Mouse (Mus musculus) kidney, adult 8-10 months (tissue): Measurements from ENCODE around the gene Matn4.

Experiments used
- DNase-seq, 2 experiments: peaks; one replicate each; pipeline ENCODE4 v3.0.0; 2022

The Matn4 gene

DNA sequence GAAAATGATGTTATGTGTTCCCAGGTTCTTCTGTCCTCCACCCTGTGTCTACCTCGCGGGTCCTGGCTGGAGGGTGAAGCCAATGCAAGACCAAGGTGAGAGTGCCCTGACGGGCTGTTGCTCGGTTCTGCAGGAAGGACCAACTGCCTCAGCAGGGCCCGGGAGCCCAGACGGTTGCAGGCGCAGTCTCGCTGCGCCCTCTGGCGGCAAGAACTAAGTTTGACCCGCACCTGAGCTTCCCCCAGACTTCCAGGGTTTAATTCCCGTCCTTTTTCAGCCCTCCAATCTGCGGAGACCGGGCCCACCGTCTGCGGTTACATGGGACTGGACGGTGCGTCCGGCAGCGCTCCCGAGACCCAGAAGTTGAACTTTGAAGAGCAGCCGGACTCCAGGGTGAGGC, 2.7 kb upstream of the Matn4 start:
- DNase-seq, result peak; percentile 48 to 69

DNA sequence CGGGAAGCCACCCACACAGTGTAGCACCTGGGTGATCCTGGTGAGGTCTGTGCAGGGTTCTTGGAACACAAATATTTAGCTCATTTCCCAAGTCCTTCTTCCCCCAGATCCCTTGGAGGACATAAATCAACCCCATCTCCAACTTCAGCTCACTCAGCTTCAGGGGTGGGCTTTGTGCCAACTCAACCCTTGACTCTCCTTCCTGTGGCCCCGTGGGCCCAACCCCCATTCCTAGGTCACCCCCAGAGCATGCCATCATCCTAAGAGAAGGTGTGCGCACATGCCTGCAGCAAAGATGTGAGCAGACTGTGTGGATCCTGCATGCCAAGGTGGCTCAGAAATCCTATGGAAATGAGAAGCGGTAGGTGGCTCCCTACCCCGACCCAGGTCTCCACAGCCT, 559 bp upstream of the Matn4 start:
- DNase-seq, result no peak

DNA sequence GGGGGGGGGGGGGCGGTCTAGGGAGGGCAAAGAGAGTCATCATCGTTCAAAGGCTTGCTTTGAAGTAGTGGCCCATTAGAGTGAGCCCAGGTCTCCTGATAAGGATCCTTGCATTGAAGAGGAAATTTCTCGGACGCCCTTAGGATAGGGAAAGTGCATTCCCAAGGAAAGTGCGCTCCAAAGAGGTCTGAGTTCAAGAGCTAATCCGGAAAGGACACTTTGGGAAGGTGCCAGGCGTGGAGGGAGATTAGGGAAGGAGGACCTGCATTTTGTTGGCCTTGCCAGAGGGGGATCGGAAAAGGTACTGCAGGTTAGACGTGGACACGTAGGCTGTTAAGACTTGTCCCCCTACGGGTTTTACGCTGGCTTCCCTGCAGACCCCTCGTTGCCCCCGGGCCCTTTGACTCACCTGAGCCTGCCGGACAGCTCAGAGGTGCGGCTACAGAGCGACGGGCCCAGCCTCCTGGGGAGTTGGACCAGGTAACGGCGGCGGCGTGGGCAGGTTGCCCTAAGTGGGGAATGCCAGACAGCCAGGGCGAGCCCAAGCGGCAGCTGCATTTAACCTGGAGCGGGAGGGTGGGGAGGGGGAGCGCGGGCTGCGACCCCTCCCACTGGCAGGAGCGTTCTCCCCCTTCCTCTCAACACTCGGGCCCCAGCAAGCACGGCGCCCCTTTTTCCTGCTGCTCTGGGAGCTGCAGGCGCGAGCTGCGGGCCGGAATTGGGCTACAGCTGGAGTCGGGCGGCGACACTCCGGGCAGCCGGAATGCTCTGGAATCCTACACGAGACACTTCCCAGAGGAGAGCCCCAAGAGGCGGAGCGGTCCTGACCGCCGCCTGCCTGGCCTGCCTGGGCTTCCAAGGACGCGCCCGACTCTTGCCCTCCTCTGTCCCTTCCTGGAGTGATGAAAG, 624 bp downstream of the Matn4 start:
- peak in 1 of 2 experiments; percentile 45 for DNase-seq

DNA sequence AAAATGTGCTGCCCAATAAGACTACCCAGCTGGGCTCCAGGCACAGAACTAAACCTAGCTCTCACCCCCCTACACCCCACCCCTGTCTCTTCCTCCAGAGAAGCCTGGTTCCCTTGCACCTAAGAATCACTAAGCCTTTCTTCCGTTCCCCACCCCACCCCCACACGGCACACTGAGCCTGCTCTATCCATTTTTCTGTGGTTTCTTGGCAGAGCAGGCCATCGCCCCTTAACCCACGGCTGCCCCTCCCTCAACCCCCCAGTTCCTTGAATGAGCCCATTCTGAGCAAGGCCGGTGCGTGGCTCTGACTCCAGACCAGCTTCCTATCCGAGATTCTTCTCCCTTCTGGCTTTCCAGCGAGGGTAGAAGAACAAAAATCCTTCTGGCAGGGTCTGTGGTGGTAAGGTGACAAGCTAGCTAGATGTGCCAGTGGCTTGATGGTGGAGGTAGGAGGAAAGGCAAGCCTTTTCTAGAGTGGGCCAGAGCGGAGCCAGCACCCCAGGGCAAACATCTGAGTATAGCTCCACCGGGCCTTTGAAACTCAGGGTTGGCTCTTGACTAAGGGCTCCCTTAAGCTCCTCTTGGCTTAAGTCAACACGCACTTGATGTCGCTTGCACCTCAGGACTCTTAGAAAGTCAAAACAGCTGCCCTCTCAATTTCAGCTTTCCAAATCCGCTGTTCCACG, 1.4 kb downstream of the Matn4 start:
- DNase-seq, result no peak

DNA sequence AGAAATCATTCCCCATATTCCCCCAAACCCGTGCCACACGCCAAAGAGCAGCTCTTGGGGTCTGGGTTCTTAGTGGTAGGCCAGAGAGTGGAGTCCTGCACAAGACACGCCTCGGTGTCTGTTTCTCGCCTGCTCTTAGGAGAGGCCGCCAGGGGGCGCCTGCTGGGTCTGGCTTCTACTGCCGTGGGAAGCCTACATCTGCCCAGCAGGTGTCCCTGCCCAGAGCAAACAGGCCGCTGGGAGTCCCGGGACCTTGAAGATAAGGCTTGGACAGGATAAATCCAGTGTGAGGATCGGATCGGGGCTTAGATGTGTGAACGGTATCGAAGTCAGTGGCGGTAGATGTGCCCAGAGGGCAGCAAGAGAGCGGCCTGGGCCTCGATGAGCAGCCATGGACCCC, 2.1 kb downstream of the Matn4 start, which contains the start of gene Rbpjl:
Gene Rbpjl (plus strand): TSS at position 236 of the 400 bp plus-strand sequence.
- peak; percentile 68 to 84 for DNase-seq

DNA sequence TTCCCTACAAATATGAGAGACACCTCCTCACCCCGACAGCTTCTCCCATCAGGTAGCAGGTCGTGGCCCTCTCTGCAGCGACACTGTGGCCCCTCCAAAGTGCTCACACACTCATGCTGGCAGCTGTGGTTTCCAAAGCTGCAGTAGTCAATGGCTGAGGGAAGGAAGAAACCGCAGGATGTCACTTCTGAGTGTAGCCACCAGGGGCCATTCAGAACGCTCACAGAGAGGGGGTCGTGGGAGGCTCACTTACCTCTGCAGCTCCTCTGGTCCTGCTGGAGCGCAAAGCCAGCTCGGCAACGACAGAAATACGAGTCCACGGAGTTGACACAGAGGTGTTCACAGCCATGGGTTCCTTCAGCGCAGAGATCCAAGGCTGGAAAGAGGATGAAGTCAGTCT, 8.0 kb downstream of the Matn4 start:
- DNase-seq, result no peak

DNA sequence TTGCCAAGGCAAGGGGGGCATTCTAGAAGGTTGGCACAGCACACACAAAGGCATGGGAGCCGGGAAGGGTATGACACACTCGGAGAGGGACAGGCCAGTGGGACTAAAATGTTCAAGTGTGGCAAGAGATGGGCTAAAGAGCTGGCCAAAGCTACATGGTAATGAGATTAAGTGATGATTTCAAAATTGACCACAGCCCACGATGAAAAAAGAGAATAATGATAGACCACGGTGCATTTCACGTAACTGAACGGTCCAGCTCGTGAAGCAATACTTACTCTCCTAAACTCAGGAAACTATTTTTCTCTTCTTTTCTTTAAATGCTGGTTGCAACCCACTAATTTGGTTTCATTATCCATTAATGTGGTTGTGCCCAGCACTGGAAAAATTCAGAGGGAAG, 8.9 kb downstream of the Matn4 start:
- no peak for DNase-seq

DNA sequence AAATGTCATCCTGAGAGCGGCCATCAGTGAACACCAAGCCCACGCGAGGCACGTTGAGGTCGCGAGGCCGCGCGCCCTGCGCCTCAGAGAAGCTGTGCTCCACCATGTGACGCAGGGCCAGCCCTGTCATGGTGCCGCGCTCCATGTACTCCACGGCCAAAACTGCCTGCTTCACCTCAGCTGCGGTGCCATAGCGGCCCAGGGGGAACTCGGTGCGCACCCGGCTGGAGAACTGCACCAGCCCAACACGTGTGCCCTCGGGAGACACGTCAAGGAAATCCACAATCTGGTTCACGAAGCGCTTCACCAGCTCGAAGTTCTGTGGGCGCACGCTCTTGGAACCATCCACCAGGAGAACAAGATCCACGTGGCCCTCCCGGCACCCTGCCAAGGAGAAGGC, 11.8 kb downstream of the Matn4 start:
- no peak for DNase-seq

DNA sequence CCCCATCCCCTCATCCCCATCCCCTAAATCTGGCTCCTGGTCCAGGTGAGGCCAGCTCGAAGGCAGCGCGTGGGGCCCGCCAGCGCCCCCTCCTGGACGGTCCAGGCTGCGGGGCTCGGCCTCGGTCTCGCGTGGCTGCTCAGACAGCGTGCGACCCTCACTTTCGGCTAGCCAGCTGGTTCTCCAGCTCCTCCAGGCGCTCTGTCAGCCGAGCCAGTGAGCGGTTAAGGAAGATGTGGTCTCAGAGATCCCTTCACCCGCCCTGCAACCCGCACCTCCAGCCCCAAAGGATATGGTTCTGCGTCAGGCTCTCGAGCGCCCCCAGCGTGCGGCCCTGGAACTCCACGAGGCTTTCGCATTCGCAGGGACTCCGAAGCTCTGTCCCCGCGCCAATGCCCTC, 15.5 kb downstream of the Matn4 start:
- peak; percentile 61 to 81 for DNase-seq

DNA sequence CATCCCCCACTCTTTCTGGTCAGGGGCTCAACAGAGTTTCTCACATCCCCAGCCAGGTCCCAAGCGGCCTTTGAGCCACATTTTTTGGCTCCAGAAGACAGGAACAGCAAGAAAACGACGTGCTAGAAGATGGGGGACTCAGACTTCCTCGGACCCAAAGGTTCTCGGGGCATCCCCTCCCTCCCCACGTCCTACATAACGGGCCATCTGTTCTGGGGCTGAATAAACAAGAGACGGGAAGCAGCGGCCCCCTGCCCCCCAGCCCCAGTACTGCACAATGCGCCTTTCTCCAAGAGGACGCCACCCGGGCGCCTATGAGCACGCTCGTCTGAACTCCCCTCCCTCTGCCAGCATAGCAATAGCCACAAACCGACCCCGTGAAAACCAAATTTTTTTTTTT, 15.9 kb downstream of the Matn4 start, which contains the start of gene Slpi:
Gene Slpi (minus strand): TSS at position 76 of the 400 bp plus-strand sequence.
- no peak for DNase-seq

DNA sequence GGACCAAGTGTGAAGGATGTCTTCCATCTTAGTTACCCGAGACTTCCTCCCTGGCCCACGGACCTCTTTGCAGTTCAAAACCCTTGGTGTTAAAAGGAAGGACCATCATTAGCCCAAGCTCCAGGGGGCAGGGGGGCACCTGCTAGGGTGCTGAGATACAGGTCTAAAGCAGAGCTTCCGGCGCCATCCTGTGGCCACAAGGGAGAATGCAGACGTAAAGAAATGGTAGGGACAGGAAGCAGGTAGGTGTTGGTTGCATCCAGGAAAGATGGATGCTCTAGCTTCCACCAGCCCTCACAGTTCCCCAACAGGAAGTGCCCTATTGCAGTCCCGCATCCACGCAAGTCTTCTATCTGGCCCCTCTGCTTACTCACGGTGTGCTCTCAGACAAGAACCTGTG, 18.0 kb downstream of the Matn4 start:
- peak in 1 of 2 experiments; percentile 39 for DNase-seq

DNA sequence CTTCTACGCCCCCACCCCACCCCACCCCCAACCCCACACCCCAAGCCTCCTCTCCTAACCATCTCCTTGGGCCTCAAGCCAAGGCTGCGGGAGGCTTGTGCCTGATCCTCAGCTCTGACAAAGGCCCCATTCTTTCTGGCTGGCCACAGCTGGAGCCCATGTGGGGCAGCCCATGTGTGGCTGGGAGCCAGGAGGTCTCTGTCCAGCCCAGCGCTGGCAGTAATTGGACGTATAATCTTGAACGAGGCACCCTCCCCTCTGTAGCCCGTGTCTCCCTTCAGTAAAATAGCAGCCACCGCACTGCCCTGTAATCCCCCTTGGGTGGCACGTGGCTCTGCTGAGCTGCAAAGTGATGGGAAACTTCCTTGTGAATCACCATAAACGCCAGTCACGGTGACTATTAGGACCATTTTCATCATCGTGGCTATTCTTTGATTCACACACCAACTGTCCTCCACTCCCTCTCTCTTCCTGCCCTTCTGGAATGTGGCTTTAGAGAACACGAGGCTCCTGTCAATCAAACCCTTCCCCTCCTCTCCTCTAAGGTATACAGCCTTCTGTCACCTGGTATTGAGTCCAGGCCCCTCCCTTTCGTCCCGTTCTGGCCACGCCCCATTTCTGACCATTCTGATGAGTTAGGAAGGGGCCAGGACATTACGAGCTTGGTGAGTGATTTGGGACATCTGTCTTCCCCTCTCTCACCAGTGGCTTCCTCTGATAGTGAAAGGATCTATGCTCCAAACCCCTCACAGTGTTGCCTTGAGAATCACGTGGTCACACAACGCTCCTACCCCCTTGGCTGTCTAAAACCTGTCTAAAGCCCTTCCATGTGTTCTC, 18.8 kb downstream of the Matn4 start:
- no peak for DNase-seq

DNA sequence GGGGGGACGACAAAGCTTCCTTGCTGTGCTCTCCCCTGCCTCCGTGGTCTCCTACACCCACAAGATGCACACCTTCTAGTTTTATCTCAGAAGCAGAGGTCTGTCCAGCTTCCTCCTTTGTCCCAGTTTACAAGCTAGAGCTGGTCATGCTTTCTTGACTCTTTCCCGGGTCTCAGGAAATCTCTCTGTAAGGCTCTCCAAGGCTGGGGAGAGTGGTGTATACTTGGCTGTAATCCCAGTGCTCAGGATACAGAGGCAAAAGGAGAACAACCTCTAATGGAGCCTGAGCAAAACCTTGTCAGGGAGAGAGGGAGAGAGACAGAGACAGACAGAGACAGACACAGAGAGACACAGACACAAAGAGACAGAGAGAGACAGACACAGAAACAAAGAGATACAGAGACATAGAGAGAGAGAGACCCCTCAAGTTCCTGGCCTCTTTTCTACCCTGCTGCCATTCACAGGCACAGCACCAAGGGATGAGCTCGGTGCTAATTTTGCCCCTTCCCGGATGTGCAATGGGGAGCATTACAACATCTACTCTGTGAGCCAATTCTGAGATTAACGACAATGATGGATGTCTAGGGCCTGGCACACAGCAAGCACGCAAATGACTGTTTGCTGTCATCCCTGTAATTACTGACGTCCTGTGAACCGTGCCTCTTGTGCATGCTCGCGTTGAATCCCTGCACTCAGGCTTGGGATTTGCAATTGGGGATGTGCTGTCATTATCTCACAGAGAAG, 21.1 kb downstream of the Matn4 start:
- no peak for DNase-seq

DNA sequence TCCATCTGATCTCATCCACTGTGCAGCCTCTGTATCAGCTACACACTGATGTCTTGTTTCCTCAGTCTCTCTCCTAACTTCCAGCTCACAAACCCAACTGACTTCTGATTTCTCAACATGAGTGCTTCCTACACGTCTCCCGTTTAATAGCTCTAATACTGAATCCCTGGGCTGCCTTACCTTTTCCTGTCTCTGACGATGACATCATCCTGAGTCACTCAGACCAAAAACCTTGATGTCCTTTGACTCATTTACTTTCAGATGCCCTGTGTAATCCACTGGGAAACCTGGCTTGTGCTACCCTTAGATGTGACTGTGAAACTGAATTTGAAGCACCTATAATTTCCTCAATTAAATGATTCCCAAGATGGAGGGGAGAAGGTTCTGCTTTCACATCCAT, 22.0 kb downstream of the Matn4 start:
- DNase-seq, result no peak

DNA sequence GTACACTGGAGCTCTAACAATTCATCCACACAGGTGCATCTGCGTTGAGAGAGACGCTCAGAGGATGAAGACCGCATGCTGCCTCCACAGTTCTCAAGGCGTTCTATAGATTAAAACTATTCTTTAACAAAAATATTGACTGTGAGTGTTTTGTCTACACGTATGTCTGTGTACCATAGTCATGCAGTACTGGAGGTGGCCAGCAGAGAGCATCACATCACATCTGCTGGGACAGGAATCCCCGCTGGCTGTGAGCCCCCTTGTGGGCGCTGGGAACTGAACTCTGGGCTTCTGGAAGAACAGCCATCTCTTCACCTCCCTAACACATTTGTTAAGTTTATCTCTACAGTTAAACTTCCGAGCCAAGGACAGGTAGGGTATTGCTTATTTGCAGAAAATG, 23.2 kb downstream of the Matn4 start:
- DNase-seq, result no peak

DNA sequence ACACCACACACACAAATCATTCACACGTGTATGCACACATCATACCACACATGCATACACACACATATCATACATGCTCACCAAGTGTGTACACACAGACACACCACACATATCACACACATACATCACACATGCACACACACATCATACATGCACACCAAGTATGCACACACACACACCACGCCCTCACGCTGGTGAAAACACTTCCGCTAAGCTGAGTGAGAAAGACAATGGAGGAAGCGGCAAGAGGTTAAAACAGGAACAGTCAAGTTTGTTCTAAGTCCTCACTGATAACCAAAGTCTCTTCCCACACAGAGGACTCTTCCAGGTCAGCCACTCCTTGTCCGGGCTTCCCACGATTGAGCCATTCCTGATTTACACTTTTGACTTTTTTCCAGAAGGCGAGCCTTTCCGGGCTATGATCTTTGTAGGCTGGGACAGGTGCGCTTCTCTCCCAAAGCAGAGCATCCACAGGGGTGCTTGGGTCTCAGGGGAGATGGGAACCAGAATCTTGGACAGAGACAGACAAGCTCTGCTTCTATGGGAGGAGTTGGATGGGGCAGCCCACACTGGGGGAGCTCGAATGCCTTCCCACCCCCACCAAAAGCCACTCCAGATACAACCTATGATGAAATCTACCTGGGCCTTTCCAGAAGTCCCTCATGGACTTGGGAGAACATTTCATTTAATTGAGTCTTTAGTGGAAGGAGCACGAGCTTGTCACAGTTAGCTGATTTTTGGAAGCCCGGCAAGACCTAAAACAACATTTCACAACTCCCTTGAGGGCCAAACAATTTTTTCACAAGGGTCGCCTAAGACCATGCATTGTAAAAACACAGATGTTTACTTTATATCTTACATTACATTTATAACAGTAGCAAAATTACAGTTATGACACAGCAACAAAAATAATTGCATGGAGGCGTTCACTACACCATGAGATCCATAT, 27.2 kb downstream of the Matn4 start:
- no peak for DNase-seq

DNA sequence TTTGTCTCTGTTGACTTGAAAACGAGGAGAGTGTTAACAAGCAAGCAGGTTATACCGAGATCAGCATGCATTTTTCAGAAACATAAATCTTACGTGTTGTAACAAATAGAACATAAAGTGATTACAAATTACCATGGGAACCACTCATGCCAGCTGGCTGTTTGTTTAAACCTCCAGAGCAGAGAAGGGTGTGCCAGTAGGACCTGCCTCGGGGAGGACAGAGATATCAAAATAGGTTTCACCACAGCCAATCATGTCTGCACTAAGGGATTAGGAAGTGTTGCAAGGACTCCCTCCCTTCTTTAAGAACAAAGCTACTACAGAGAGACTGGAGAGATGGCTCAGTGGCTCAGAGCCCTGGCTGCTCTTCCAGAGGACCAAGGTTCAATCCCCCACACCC, 31.8 kb downstream of the Matn4 start:
- no peak for DNase-seq

DNA sequence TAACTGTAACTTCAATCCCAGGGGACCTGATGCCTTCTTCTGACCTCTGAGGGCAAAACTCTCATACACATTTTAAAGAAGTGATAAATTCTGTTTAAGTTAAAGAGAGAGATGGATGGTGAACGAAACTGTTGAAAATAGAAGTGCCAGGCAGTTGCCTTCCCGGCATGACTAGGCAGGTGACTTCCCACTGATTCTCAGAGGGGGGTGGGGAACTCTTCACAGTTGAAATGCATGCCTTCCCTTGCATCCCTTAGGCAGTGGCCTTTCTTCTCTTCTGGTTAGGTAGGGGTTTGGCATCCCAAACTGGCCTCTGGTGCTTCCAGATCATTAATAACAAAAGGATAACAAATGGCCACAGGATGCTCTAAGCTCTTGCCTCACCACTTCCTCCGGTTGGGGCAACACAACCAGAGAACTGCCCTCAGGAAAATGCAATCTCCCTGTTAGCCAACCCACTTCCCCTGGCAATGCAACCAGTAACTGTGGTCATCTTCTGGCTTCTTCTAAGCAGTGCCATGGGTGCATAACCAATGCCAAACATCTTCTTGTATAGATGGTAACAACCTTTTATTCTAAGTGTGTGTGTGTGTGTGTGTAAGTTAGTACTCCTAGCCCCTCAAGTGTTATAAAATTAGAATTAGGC, 32.4 kb downstream of the Matn4 start:
- no peak for DNase-seq

DNA sequence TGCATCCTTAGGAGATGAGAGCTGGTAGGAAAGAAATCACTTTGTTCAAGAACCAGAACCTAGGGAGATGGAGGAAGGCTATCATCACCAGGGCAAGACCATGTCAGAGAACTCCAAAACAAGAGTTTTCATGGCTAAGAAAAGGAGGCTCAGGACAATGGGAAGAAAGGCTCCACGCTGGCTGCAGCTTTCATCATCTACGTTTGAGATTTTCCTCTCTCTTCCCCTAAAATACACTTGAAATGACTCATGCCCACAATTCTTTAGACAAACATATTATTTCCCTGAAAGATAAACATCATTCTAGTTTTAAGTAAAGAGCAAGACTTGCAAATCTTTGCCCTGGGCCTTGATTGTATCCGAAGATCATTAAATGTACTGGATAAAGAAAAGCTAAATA, 33.6 kb downstream of the Matn4 start:
- DNase-seq, result no peak

DNA sequence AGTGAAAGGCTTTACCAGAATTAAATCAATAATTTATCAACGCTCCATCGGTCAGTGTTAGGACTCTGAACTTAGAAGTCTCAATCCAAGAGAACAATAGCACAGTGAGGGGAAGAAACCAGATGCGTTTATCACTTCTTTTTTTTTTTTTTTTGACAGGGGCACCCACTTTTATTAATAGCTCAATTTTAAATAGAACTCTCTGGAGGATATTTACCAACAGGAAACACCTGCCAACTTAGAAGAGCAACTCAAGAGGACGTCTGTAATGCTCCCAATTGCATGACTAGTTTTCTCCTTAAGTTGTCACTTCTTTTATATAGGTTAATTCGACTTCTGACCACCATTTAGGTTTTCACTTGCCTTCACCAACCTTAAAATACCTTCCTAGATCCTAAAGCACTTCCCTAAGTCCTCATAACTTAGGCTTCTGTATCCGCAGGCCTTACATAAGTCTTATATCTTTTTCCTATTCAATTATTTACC, 36.3 kb downstream of the Matn4 start:
- no peak for DNase-seq

DNA sequence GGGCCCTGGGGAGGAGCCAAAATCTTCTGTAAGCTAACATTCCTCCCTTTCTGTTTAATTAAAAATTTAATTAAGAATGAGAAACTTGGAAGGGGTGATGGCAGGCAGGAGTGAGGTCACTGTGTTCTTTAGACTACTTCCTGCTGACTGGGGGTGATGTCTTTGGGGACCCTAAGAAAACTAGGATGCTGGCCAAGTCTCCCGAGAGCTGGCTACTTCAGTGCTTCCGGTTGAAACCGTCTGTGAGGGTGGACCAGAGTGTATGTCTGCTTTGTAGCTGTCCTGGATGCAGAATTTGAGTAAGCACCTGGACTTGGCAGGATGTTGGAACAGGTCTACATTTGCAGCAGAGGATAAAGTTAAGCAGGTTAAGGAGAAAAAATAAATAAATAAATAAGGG, 38.0 kb downstream of the Matn4 start:
- no peak for DNase-seq
